Mouse (Mus musculus): ENCODE results near the gene Efemp2.

- no peak for TF ChIP-seq POLR2A (IDR thresholded peaks at IDR 0.05; ENCODE audit: borderline replicate concordance, extremely low read depth, insufficient read depth, insufficient read length, poor library complexity, severe bottlenecking)
- no peak for TF ChIP-seq CTCF (IDR thresholded peaks at IDR 0.05; ENCODE audit: borderline replicate concordance, extremely low read depth, insufficient read depth, insufficient read length)
Observed at GRCm38 (mm10) chr19:5477668-5478300, 4.0 kb downstream of the Efemp2 start.

All from brain, embryonic 14.5 days (tissue).